Mouse (Mus musculus): Measurements from ENCODE around the gene Gm20909.
"Not testable (repeated sequence)": the region's sequence is repeated elsewhere in the genome, so short reads cannot be mapped to it uniquely, and the experiment has no call there.

Gm20909 gene

GRCm38 (mm10) chrY:21164270-21164669 lies at the start of gene Gm20909:
Gm20909 (plus strand) TSS chrY:21164570.
- in situ Hi-C loops (cut with MboI): not testable (repeated sequence)

Measured in mature B cell (primary cell).